Mouse (Mus musculus) layer of hippocampus, postnatal 25 days (tissue): ENCODE results near the gene Runx2. TPM values are rescaled to one million over a fixed set of nuclear protein-coding genes. Genes with fewer than 3 reads are reported as not detected.

Experiments
- DNase-seq, 2 experiments: peaks; one replicate each; pipeline ENCODE4 v3.0.0; 2022; ENCODE audit warnings: mixed read lengths in 2 of 2, low spot score in 1 of 2; ENCODE audit errors: extremely low spot score in 1 of 2
- total RNA-seq, 2 experiments: library from RNA; stranded (reverse); gene quantifications; 2 replicates each; pipeline ENCODE4 v1.2.3; 2021

Gene Runx2
- total RNA-seq, 2 experiments from 2014 or later, result 11.0 to 11.7 TPM

DNA sequence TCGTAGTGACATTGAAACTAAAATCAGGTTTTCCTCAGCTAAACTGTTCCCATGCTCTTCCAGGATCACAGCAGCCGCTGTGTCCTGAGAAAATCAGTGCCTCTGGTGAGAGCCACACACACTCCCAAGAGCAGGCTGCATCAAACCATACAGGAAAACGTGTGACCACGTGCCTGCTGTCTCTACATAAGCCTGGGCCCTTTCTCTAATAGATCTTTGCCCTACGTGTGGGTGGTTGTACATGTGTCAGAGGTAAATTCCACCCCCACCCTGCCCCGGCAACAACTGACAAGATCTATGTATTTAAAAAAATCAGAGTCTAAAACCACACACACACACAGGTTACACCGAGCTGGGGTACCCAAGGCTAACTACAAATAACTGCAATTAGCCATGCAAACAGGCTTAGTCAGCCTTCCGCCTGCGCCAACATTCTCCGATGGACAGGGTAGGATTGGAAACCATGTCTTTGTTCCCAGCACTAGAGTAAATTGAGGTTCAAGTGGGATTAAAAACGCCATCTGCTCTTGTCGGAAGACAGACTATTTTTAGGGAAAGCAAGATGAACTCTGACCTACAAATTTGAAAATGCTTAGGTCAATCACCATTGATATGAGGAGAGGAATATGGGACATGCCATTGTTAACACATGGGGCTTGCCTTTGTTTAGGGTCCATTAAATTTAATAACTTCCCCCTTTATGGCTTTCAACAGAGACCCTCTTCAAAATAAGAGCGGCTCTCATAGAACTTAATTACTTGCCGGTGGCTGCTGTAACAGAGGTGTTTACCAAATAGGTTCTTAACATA lies 180.8 kb downstream of the Runx2 start:
- no peak for DNase-seq

- DNase-seq, result no peak
Measured at GRCm38 (mm10) chr17:44632941-44633340, 181.7 kb downstream of the Runx2 start.

DNA sequence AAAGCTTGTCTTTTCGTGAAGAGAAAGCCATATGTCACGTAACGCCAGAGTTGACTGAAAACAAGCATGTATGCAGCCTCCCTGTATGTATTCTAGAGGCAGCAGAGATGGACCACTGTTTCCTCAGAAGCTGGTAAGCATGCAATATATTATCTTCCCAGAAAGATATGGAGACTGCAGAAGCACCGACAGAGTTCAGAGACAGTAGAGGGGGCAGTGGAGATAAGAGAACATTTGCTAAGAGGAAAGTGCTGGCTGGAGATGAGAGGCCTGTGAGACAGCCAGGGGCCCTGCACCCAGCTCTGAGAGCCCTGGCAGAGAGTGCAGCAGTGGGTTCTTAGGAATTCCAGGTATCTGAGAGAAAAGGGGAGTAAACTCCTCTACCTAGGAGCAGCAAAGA lies 182.3 kb downstream of the Runx2 start:
- no peak for DNase-seq

- DNase-seq, result no peak
Measured at GRCm38 (mm10) chr17:44631577-44631976, 183.0 kb downstream of the Runx2 start.

DNA sequence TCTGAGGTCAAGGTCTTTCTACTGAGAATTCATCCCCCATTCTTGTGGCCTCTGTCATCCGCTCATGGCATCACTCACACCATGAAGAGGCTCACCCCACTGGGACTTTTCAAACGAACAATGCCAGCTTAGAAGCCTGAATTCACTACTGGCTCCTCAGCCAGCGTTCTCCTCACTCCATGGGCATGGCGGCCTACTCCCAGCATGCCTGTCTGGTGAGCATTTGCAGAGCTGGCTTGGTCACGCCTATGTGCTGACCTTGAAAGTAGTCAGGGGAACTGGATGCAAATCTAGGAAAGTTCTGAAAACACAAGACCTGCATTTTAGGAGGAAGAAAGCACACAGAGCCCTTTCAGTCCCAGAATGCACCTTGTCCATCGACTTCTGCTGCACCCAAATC lies 187.3 kb downstream of the Runx2 start:
- DNase-seq, result no peak

GRCm38 (mm10) chr17:44623707-44624106 lies 190.9 kb downstream of the Runx2 start:
- DNase-seq, result no peak

DNA sequence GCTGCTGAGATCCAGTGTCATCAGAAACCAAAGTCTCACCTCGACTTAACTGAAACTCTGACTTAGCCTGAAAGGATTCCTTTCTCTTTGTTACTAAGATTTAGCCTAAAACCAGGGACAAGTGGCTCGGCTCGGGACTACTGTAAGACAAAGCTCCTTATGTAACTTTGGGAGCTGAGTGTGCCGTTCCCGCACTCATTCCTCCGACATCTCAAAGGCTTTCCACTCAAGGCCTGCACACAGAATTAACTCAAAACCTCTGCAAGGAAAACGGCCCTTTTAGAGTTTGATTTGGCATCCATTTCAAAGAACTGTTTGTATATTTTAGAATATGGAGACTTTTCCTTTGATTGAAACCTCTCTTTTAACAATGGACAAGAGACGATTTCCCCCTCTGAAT lies 191.3 kb downstream of the Runx2 start:
- no peak for DNase-seq

- DNase-seq, result no peak
Measured at GRCm38 (mm10) chr17:44620456-44620855, 194.1 kb downstream of the Runx2 start.

DNA sequence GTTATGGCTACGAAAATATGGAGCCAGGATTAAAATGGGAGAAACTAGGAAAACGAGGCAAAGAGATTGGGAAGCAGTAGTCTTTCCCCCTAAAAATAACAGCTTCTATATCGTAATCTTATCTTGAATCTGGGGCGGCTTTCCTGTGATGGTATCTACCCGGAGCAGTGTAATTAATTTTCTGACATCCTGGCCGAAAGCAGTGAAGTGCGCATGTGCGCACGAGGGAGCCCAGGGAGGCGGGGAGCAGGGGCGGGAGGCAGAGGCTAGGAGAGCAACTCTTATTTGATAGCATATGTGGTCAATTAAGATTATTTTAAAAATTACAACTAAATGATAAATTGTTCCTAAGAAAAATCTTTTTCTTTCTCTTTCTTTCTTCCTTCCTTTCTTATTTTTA lies 195.9 kb downstream of the Runx2 start:
- peak in 1 of 2 experiments; percentile 35 for DNase-seq

DNA sequence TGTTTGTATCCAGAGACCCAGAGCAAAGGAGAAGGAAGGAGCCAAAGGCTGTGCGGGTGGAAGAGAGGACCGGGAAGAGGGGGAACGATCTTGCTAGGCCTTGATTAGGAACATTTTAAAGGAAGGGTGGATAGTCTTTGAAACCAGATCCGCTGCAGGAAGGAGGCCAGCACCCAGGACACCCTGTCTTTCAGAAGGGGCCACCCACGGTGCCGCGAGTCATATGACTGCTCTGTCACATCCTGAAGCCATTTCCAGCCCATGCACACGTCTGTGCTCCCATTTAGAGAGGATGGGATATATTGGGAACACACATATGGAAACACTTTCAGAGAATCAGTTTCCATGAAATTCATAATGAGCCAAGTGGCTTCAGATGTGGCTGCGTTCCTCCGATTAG lies 196.4 kb downstream of the Runx2 start:
- DNase-seq, result peak; percentile 41 to 44

- DNase-seq, result no peak
Measured at GRCm38 (mm10) chr17:44617741-44618140, 196.9 kb downstream of the Runx2 start.

DNA sequence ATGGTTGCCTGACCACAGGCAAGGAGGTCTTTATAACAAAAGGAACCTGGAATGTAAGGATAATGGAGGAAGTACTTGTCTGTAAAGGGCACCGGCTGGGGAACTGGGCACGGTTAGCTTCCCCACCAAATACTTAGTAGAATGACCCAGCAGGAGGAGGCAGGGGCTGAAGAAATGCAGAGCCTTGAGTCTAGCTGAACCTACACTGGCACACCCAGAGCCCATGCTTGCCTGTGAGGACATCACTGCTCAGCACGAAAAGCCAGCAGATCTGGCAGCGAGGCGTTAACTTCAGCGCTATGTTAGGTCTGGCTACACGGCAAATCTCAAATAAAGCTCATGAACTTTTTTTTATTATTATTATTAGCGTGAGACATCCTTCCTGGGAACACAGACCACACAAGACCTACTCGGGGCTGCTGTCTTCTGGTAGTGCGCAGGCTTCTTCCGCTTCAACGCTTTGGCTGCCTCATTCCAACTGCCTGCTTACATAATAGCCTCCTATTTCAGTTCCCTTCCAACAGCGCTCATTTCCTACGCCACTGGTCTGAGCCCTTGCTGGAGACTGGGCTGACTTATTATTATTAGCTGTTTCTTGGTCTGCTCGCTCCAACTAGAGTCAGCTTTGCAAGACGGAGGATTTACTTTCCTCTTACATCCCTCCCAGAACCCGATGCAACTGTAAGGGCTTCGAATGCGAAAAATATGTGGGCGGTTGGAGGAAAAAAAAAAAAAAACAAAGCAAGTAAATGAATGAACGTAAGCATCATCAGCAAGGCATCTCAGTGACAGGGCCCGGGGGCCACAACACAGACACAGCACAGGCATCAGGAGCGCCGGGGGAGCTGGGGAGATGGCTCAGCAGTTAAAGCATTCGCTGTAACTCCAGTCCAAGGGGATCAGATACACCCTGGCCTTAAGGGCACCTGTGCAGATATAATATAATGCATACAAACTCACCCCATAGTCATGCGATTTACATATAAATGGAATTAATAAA lies 200.6 kb downstream of the Runx2 start:
- peak; percentile 50 to 52 for DNase-seq

DNA sequence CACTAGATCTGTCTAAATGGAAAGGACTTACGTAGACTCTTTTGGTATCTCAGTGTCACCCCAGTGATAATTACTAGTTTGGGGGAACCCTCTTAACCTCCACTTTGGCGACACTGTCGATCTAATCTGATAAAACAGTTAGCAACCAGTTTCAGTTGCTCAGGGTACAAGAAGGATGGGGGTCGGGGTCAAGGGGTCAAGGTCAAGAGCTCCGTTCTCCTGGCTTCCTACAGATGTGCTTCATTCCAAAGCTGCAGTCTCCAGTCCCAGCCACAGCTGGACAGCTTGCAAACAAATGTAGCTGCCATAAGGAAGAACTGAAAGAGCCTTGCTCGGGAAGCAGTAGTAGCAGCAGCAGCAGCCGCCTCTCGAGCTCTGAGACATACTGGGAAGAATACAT lies 202.0 kb downstream of the Runx2 start:
- DNase-seq, result no peak

DNA sequence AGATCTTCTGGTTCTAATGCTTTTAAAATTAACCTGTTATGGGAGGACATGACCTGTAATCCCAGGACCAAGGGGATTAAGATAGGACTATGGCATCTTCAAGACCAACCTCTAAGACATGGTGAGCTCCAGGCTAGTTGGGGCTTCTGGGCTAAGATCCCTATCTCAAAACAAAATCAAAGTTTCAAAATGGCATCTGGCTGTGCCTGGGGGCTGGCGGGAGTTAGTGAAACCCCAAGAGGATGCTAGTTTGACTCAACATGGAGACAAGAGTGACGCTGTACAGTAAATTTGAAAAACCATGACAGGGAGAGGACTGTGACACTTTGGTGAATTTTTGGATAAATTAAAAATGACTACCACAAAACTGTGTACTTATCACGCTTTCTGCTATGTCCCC lies 202.6 kb downstream of the Runx2 start:
- no peak for DNase-seq

DNA sequence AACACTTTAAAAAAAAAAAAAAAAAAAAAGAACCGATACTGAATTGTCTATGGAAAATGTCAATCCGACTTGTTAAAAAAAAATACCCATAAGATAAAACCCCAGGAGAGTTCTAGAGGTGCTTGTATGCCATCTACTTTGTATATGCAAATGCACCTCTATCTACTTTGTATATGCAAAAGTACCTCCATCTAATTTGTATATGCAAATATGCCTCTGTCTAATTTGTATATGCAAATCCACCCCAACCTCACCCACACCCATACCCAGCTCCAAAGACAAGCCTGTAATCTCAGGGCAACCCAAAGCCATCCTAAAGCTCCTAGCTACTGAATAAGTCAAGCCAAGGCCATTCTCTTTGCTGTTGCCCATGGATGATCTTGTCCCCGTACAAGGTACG lies 203.1 kb downstream of the Runx2 start:
- no peak for DNase-seq

DNA sequence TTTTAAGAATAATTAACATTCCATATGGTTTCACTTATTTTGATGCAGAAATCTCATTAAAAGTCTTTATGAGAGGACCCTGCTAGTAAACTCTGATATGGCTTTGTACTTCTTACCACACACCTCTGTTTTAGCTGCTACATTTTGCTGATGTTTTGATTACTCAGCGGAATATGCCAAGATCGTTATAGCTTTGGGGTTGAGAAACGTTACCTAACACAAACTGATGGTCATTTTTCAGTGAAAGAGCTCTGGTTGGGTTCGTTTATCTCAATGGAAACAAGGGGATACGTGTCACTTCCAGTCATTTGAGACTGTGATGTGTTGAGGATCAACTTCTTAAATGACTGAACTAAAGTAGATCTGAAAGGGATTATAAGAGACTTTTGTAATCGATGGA lies 203.8 kb downstream of the Runx2 start:
- DNase-seq, result no peak

GRCm38 (mm10) chr17:44609897-44610641 lies 204.5 kb downstream of the Runx2 start:
- DNase-seq, result no peak

- no peak for DNase-seq
Measured at GRCm38 (mm10) chr17:44609356-44609755, 205.2 kb downstream of the Runx2 start.

DNA sequence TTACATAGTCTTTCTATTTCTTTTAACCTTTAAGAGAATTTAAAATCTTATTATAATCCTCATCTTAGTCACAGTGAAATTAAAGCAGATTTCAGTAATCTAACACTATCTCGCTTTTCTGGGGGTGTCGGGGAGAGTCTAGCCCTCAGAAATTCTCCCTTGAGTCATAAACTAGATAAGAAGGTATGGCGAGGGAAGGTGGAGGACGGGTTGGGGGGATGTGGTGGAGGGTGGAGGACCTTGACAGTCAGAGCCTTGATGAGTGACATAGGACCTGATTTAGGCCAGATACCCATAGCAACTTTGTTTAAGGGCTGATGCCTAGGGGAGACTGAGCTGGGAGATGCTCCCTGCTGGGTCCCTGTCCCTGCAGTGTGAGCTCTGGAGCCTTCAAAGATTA lies 205.7 kb downstream of the Runx2 start:
- DNase-seq, result no peak

GRCm38 (mm10) chr17:44607383-44607782 lies 207.2 kb downstream of the Runx2 start:
- no peak for DNase-seq

DNA sequence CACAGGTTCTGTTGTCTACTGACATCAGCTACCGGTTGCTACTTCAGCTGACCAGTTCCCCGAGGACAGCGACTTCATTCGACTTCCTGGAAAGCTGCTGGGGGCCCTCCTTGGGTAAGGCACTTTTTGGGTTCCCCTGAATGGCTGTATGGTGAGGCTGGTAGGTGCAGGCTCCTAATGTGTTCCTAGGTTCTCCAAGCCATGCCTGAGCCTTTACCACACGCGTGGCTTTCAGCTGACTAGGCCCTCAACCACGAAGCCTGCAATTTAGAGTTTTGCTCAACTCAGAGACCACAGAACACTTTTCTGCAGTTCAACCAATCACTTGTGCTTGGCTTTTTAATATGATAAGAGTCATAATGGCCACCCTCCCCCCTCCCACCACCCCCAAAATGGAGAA lies 208.4 kb downstream of the Runx2 start:
- DNase-seq, result no peak
